Mouse (Mus musculus) heart, postnatal 14 days (tissue): ENCODE results near the gene Cox18. TPM values are rescaled to one million over a fixed set of nuclear protein-coding genes. Genes with fewer than 3 reads are reported as not detected.

ENCODE experiments used
- DNase-seq, 2 experiments: peaks; one replicate each; pipeline ENCODE4 v3.0.0; 2021 to 2022
- intact Hi-C: fragments of 180-260 bp; cut with DNase I; formaldehyde crosslinking; loops from one replicate; pipeline ENCODE4 v1.15.1; 2025
- total RNA-seq, 2 experiments: library from RNA; stranded (reverse); gene quantifications; 2 replicates each; pipeline ENCODE4 v1.2.3; 2021

Gene Cox18
- total RNA-seq, 2 experiments from 2014 or later: 12.1 to 13.3 TPM

DNA sequence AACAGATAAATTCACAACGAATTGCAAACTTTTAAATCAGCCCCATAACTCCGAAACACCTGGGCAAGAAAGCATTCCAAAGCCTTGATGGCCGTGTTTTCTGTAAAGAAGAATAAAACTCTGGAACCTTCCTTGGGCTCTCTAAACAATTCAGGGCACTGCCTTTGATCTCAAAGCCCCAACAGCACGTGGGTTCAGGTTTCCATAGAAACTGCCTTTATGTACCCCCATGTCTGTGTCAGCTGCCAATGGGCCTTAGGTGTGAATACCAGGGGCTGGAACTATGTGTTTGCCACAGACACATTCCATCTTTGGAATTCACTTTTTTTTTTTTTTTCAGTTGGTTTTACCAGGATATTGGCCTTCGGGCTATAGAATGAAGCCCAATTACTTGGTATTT lies 41.0 kb downstream of the Cox18 start:
- intact Hi-C loops: no loop called here
- no peak for DNase-seq

DNA sequence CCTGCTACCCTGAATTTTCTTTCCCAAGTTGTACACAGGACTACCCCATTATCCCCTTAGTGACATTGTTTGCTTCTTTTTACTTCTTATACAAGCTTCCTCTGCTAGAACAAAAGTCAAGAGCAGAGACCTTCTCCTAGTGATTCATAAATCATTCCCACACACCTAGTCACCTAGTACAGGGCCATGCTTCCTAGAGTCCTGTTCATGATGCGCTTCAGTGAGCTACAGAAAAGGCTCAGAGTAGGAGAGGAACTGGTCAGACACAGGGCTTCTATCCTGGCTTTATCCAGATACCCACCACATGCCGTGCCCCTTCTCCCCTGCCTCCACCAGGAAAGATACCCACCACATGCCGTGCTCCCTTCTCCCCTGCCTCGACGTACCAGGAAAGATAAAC lies 44.7 kb downstream of the Cox18 start:
- intact Hi-C loops: no loop called here
- no peak for DNase-seq

DNA sequence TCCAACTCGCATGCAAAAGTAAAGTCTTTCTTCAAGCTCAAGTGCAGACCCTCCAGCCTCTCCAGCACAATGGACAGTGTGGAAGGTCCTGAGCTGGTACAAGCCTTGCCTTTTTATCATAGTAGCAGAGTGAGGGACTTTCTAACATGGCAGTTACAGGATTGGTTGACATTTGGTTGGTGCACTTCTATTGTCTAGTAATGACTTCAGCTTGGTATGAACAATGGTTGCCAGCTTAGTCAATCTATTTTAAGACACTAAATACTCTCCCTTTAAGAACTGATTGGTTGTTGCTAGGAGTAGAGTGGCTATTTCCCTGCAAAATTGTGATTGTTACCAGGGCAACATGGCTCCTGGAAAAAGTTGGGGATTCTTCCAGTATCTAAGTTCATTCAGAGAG lies 45.7 kb downstream of the Cox18 start:
- intact Hi-C loops: no loop called here
- DNase-seq: peak; percentile 27 to 45

Other genes starting within 250 kb of the Cox18 start
- gene Ankrd17, start 142.6 kb upstream of the Cox18 start, total RNA-seq: 10 to 100 TPM; 71.4 to 74.4 TPM
- 1 to 10 TPM in 1 of 2 experiments, under 1 TPM in 1; 1.00 to 1.0 TPM for gene Gm9958, start 143.2 kb upstream of the Cox18 start, total RNA-seq
- under 1 TPM in 1 of 2 experiments, not detected in 1; 0.34 TPM for gene Alb, start 236.9 kb upstream of the Cox18 start, total RNA-seq